Mouse (Mus musculus) liver, adult 2 months (tissue): Measurements from ENCODE around the gene Slc35a5.

ENCODE experiments used
- CTCF ChIP-seq: fragments of 200-500 bp; IDR thresholded peaks from 2 replicates; pipeline ENCODE4 v1.5.1; 2011; ENCODE audit warnings: low read depth, low read length, control low read depth
- POLR2A ChIP-seq: fragments of 200-500 bp; IDR thresholded peaks from 2 replicates; pipeline ENCODE4 v1.6.1; 2011; ENCODE audit warnings: low read length, control low read depth; ENCODE audit not compliant: insufficient read depth; ENCODE audit errors: extremely low read depth

DNA sequence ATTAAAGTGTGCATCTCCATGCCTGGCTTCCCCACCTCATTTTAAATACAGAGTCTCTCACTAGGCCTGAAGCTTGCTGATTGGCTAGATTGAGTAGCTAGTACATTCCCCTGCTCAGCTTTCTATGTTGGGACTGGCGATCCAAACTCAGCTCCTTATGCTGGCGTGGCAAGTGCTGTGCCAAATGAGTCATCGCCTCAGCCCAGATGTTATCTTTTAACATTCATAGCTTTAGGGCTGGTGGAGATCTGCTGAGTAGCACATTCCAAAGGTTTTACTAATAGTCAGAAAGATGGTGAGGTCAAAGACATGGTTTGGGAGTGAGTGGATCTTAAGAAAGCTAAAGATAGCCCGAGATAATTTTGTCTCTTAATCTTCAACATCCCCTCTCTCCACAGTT, 48.0 kb downstream of the Slc35a5 start:
- TF ChIP-seq CTCF = no peak
- TF ChIP-seq POLR2A = no peak
